Mouse (Mus musculus): Measurements from ENCODE around the gene Fcer1g.

Fcer1g gene

DNA sequence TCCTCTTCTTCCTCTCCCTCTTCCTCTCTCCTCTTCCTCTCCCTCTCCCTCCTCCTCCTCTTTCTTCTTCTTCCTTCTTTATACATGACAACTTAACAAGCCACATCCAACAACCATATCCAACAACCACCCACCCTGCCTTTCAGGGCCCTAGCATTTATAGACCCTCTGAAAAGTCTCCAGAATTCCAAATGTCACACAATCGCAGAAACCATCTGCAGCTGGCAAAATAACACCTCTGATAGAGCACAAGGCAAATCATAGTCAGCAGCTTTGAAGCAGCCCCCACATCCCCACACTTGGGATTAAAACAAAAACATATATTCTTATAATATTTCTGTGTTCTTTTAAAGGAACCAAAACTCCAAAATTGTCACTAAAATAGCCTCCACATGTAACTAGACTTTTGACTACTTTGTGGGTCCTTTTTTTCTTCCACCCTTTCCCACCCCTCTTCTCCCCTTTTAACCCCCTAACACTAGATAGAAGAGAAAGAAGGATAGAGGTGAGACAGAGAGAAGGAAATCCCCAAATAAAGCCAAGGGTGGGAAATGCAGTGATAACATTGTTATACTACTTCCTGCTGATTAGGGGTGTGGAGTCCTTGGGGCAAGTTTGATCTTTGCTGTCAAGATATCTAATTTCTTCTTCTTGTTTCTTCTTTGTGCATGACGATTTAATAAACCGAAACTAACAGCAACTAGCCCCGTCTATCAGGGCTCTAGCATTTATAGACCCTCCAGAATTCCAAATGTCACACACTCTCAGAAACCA, 32.0 kb upstream of the Fcer1g start:
- DNase-seq (ENCODE audit: low read depth), result no peak

DNA sequence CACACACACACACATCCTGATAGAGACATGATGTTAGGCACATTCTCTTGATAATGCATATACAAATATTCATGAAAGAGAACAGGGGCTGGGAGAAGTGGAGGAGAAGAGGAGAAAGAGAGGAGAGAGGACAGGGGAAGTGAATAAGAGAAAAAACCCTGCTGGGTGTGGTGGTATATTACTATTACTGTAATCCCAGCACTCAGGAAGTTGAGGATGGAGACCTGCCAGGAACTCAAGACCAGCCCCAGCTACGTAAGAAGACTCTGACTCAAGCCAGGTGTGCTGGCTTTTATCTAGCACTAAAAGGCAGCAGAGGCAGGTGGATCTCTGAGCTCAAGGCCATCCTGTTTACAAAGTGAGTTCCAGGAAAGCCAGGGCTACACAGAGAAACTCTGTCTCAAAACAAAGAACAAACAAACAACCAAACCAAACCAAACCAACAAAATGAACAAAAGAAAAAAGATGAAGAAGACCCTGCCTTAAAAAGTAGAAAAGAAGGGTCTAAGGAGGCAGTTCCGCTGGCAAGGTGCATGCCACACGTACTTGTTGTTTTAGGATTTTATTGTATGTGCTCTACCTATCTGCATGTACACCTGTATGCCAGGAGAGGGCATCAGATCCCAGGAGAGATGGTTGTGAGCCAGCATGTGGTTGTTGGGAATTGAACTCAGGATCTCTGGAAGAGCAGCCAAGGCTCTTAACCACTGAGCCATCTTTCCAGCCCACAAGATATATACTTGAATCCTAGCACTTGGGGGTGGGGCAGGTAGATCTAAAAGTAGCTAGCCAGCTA, 29.7 kb upstream of the Fcer1g start:
- no peak for DNase-seq (ENCODE audit: low read depth)

DNA sequence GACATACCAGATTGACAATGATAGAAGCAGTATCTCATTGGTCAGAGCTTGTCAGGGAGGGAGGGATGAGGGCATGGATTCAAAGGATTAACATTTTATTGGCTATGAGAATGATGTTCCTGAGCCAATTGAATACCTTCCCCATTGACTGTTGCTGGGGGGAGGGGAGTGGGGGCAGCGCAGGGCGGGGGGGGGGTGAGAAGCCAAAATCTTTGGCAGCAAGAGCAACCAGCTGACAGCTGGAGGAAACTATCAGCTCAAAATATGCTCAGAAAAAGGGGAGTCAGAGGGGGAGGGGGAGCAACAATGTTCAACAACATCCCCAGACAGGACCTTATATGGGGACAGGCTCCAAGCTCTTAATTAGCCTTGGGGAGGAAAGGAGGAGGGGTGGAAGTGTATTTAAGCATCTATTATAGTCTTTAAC, 29.0 kb upstream of the Fcer1g start:
- DNase-seq (ENCODE audit: low read depth), result no peak

DNA sequence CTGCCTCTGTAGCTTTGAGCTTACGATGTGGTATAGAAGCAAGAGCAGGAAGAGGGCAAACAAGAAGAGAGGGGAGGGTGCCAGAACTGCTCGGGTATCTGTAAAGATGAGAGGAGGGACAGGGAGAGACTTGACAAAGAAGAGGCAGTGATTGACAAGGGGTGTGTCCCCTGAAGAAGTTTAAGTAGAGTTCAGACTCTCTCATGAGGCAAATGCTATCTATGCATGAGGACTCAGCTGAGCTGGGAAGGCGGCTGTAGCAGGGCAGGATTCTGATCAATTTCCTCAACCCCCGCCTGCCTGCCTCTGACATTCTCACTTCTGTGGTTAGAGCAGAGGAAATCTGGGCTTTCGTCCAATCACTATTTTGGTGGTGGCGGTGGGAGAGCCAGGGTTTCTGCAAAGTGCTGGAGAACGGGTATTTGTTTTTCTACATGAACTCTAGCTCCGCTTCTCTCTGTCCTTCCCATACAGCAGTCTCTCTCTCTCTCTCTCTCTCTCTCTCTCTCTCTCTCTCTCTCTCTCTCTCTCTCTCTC, 28.5 kb upstream of the Fcer1g start:
- peak; percentile 76 for DNase-seq (ENCODE audit: low read depth)

DNA sequence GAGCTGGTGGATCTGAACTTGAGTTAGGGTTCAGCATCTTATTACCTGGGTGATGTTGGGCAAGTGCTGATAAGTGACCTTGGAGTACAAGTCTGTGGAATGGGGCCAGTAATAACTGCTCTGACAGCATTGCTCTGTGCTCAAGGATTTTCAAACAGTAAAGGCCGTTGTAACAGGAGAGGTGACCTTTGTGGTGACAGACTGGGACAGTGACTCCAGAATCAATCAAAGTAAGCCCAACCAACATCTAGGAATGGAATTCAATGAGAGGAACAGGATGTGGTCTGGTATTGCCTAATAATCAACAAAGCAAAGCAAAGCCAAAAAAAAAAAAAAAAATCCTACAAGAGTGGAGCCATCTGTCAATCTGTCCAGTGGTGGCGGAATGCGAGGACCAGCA, 26.2 kb upstream of the Fcer1g start:
- no peak for DNase-seq (ENCODE audit: low read depth)

DNA sequence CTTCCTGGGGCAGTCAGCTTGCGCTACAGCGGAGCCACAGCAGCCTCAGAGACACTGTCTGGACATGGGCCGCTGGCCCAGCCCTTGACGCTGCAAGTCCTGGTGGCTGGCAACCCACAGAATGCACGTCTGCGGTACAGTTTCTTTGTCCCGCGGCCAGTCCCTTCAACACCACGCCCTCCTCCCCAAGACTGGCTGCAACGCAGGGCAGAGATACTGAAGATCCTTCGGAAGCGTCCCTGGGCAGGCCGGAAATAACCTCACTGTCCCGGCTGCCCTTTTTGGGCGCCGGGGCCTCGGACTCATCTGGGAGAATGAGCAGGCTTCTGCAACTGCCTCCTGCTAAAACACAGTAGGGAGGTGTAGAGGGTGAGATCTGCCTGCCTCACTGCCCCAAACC, 24.8 kb upstream of the Fcer1g start:
- DNase-seq (ENCODE audit: low read depth), result no peak

DNA sequence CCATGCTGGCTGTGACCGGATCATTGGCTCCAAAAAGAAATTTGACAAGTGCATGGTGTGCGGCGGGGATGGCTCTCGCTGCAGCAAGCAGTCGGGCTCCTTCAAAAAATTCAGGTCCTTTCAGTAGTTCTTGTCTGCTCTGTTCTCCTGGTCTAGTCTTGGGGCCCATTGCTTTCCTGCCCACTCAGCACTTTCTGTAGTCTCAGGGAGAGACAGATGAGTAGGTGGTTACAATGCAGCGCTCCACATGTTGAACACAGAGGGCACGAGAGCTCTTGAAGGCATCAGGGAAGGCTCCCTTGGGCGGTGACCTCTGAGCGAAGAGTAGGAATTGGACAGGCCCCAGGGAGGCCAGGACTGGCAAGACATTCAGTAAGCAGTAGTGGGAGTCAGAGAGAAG, 23.6 kb upstream of the Fcer1g start:
- no peak for DNase-seq (ENCODE audit: low read depth)

GRCm38 (mm10) chr1:171256937-171257548, 22.9 kb upstream of the Fcer1g start:
- peak; percentile 78 for DNase-seq (ENCODE audit: low read depth)

DNA sequence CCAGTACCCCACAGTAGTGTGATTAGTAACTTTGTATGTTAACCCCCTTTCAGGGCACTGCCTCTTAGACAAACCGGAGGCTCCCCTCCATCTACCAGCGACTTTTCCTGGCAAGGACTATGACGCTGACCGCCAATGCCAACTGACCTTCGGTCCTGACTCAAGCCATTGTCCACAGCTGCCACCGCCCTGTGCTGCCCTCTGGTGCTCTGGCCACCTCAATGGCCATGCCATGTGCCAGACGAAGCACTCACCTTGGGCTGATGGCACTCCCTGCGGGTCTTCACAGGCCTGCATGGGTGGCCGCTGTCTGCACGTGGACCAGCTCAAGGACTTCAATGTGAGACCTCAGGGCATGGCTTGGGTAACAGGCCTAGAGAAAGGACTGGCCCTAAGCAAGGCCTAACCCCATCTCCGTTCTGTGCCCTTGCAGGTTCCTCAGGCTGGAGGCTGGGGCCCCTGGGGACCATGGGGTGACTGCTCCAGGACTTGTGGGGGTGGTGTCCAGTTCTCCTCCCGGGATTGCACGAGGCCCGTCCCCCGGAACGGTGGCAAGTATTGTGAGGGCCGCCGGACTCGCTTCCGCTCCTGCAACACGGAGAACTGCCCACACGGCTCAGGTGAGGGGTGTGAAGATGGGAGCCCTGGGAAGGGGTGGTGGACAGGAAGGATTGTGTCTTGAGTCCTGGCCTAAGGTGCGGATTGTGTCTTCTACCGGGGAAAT, 22.1 kb upstream of the Fcer1g start:
- no peak for DNase-seq (ENCODE audit: low read depth)

GRCm38 (mm10) chr1:171252415-171252814, 18.2 kb upstream of the Fcer1g start:
- DNase-seq (ENCODE audit: low read depth), result no peak

- no peak for DNase-seq (ENCODE audit: low read depth)
These were observed 17.6 kb upstream of the Fcer1g start for GRCm38 (mm10) chr1:171251594-171252324.

DNA sequence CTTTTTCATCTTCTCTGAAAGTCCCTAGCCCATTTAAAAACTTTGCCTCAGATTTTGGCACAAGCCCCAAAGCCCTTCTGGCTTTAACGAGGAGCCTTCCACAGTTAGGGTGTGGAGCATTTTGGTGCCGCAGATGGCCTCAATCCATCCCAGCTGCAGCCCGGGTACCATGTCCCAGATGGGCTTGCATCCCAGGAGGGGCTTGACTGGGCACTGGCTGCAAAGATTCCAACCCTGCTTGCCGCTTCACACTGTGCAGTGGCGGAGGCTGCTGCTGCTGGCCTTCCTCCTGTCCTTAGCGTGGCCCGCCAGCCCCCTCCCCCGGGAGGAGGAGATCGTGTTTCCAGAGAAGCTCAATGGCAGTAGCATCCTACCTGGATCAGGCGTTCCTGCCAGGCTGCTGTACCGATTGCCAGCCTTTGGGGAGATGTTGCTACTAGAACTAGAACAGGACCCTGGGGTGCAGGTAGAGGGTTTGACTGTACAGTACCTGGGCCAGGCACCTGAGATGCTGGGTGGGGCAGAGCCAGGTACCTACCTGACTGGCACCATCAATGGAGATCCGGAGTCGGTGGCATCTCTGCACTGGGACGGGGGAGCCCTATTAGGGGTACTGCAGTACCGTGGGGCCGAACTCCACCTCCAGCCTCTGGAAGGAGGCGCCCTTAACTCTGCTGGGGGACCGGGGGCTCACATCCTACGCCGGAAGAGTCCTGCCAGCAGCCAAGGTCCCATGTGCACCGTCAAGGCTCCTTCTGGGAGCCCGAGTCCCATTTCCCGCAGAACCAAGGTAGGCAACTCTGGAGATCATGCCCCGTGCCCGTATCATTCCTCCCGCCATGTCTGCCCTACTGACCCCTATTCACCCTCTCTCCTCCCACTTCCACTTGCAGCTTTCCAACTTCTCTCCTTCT, 16.8 kb upstream of the Fcer1g start, which contains the start of gene Ndufs2:
Gene Ndufs2, minus strand, starts transcription at position 709 of the 914 bp plus-strand sequence.
- no peak for DNase-seq (ENCODE audit: low read depth)

DNA sequence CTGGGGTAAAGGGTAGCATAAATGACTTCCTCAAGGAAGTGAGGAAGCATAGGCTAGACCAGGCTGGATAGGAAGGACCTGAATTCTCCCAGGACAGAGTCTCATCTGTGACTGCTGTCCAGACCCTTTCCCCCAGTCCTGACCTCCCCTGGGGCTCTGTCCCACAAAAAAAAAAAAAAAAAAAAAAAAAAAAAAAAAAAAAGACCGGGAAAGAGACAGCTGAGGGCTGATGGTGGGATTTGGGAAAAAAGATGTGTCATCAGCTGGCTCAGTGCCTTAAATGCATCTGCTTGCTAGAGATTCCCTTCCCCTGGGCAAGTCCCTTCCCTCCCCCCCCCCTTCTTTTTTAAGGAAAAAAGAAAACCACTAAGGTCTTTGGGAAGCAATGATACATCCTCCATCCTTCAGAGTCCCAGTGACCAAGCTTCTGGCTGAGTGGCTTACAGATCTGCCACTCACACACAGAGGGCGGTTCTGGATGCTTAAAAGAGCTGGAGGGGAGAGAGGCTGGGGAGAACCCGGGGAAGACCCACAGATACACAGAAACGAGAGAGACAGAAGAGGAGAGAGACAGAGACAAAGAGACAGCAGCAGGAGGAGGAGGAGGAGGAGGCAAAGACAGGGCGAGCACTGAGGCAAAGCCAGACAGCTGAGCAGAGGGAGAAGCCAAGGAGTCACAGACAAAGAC, 15.9 kb upstream of the Fcer1g start, which contains the start of gene Adamts4:
Gene Adamts4, plus strand, starts transcription at position 509 of the 688 bp plus-strand sequence.
- no peak for DNase-seq (ENCODE audit: low read depth)

DNA sequence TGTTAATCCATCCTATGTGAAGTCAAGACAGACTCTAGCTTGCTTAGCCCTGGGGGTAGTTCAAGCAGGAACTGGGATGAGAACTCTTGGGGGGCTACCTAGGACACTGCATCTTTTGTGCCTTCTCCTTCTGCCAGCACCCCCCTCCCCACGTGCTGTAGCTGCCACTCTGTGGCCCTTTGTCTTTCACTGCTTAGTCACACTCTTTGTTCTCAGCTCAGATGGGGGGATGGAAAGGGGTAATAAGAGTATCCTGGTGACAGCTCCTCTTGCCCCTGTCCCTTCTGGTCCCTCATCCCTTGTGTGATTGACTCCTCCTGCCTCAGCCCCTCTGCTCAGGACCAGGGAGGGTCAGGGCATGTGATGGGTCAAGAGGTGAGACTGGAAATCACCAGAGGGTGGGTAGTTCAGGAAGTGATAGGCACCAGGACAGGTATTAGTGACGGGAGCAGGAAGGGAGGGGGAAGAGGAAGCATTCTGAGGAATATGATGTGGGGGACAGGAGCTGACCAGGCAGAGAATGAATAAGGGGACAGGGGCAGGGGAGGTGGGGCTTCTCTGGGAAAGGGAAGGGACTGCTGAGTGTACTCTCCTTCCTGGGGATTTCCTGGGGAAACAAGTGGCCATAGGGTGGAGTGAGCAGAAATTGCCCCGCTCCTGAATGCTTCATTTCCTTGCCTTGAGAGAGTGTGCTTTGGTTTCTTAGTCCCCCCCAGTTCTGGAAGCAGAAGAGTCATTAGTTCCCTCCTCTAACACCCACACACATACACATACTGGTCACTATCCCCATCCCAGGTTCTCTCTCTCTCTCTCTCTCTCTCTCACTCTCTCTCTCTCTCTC, 14.4 kb upstream of the Fcer1g start:
- DNase-seq (ENCODE audit: low read depth), result no peak

DNA sequence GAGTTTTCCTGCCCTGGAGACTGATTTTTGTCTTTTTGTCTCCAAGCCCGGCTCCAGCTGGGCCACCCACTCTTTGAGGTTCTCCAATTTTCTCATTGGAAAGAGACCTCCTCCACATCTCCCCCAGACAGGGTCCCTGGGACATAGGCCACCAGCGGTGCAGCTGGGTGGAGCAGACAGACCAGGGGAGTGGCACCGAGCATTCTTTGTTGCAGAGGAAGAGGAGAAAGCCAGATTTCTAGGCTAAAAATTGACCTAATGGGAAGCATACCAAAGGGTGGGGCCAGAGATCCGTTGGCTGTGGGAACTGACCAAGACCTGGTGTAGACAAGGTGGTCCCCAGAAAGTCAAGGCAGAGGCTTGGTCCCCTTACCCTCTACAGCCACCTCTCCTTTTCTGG, 13.8 kb upstream of the Fcer1g start:
- no peak for DNase-seq (ENCODE audit: low read depth)

GRCm38 (mm10) chr1:171247453-171247841, 13.3 kb upstream of the Fcer1g start:
- DNase-seq (ENCODE audit: low read depth), result no peak

GRCm38 (mm10) chr1:171246709-171247452, 12.7 kb upstream of the Fcer1g start:
- peak; percentile 99 for DNase-seq (ENCODE audit: low read depth)

GRCm38 (mm10) chr1:171245353-171245752, 11.2 kb upstream of the Fcer1g start:
- DNase-seq (ENCODE audit: low read depth), result no peak

Measured in naive thymus-derived CD4-positive, alpha-beta T cell, adult 2 months (primary cell).